Mouse (Mus musculus): ENCODE measurements around the gene Ezh1. TPM values are rescaled to one million over a fixed set of nuclear protein-coding genes. Genes with fewer than 3 reads are reported as not detected.
"Not testable (repeated sequence)": the region's sequence is repeated elsewhere in the genome, so short reads cannot be mapped to it uniquely, and the experiment has no call there.

The Ezh1 gene
- polyA plus RNA-seq, 1 experiment: 44.8 TPM

- TF ChIP-seq CTCF (conservative IDR thresholded peaks at IDR 0.05; ENCODE audit: insufficient read depth, insufficient read length, low read depth, low read length) (no peak), POLR2A (IDR thresholded peaks at IDR 0.05; ENCODE audit: low read depth, low read length) (no peak)
- Histone ChIP-seq H3K4me3 (ENCODE audit: insufficient read depth, low read depth, low read length) (no peak overlapping the region), H3K27ac (ENCODE audit: insufficient read depth, low read depth, low read length) (no peak overlapping the region), H3K4me1 (ENCODE audit: control insufficient read depth, insufficient read depth, low read length) (no peaks in the 10 kb centered on the region), H3K27me3 (replicated peaks; ENCODE audit: control insufficient read depth, insufficient read depth, low read length) (no peaks in the 10 kb centered on the region), H3K36me3 (ENCODE audit: control insufficient read depth, insufficient read depth, low read length) (peaks cover 4% of the 10 kb centered on the region; the same call in 1 of the 2 replicates)
- DNase-seq: peak; percentile 83
- 66% methylated on average over 49 of the region's 49 CpGs for WGBS
Measured at GRCm38 (mm10) chr11:101163476-101164350, 62.5 kb downstream of the Ezh1 start.

- Histone ChIP-seq H3K4me3 (ENCODE audit: insufficient read depth, low read depth, low read length) (no peak overlapping the region), H3K36me3 (ENCODE audit: control insufficient read depth, insufficient read depth, low read length) (peaks cover 4% of the 10 kb centered on the region; the same call in 1 of the 2 replicates), H3K27me3 (replicated peaks; ENCODE audit: control insufficient read depth, insufficient read depth, low read length) (no peaks in the 10 kb centered on the region), H3K4me1 (ENCODE audit: control insufficient read depth, insufficient read depth, low read length) (no peaks in the 10 kb centered on the region), H3K27ac (ENCODE audit: insufficient read depth, low read depth, low read length) (no peak overlapping the region)
- 49% methylated on average over 5 of the region's 5 CpGs for WGBS
- DNase-seq: peak; percentile 86
- TF ChIP-seq CTCF (conservative IDR thresholded peaks at IDR 0.05; ENCODE audit: insufficient read depth, insufficient read length, low read depth, low read length): no peak
- no peak for TF ChIP-seq POLR2A (IDR thresholded peaks at IDR 0.05; ENCODE audit: low read depth, low read length)
Measured at GRCm38 (mm10) chr11:101162772-101163171, 63.5 kb downstream of the Ezh1 start.

GRCm38 (mm10) chr11:101162301-101162700 is 64.0 kb downstream of the Ezh1 start:
- H3K27ac ChIP-seq (ENCODE audit: insufficient read depth, low read depth, low read length): no peak overlapping the region
- peaks cover 4% of the 10 kb centered on the region; the same call in 1 of the 2 replicates for H3K36me3 ChIP-seq (ENCODE audit: control insufficient read depth, insufficient read depth, low read length)
- DNase-seq: peak; percentile 17

GRCm38 (mm10) chr11:101161551-101161950 is 64.7 kb downstream of the Ezh1 start:
- Histone ChIP-seq H3K4me3 (ENCODE audit: insufficient read depth, low read depth, low read length) (no peak overlapping the region), H3K27ac (ENCODE audit: insufficient read depth, low read depth, low read length) (no peak overlapping the region), H3K4me1 (ENCODE audit: control insufficient read depth, insufficient read depth, low read length) (no peaks in the 10 kb centered on the region), H3K27me3 (replicated peaks; ENCODE audit: control insufficient read depth, insufficient read depth, low read length) (no peaks in the 10 kb centered on the region), H3K36me3 (ENCODE audit: control insufficient read depth, insufficient read depth, low read length) (peaks cover 4% of the 10 kb centered on the region; the same call in 1 of the 2 replicates)
- DNase-seq: no peak
- TF ChIP-seq CTCF (conservative IDR thresholded peaks at IDR 0.05; ENCODE audit: insufficient read depth, insufficient read length, low read depth, low read length) (no peak), POLR2A (IDR thresholded peaks at IDR 0.05; ENCODE audit: low read depth, low read length) (no peak)
- 94% methylated on average over 15 of the region's 15 CpGs for WGBS

More at GRCm38 (mm10) chr11:101162301-101162700, 64.0 kb downstream of the Ezh1 start:
- H3K4me1 ChIP-seq (ENCODE audit: control insufficient read depth, insufficient read depth, low read length): no peaks in the 10 kb centered on the region
- no peaks in the 10 kb centered on the region for H3K27me3 ChIP-seq (replicated peaks; ENCODE audit: control insufficient read depth, insufficient read depth, low read length)
- H3K4me3 ChIP-seq (ENCODE audit: insufficient read depth, low read depth, low read length): no peak overlapping the region
- 62% methylated on average over 5 of the region's 5 CpGs for WGBS
- no peak for TF ChIP-seq POLR2A (IDR thresholded peaks at IDR 0.05; ENCODE audit: low read depth, low read length)
- TF ChIP-seq CTCF (conservative IDR thresholded peaks at IDR 0.05; ENCODE audit: insufficient read depth, insufficient read length, low read depth, low read length): no peak

GRCm38 (mm10) chr11:101160981-101161505 is 65.2 kb downstream of the Ezh1 start:
- H3K27ac ChIP-seq (ENCODE audit: insufficient read depth, low read depth, low read length); H3K36me3 ChIP-seq (ENCODE audit: control insufficient read depth, insufficient read depth, low read length); H3K4me3 ChIP-seq (ENCODE audit: insufficient read depth, low read depth, low read length); H3K27me3 ChIP-seq (replicated peaks; ENCODE audit: control insufficient read depth, insufficient read depth, low read length); H3K4me1 ChIP-seq (ENCODE audit: control insufficient read depth, insufficient read depth, low read length); DNase-seq: not testable (repeated sequence)
- 80% methylated on average over 8 of the region's 8 CpGs for WGBS

GRCm38 (mm10) chr11:101160151-101160550 is 66.1 kb downstream of the Ezh1 start:
- not testable (repeated sequence) for H3K27me3 ChIP-seq (replicated peaks; ENCODE audit: control insufficient read depth, insufficient read depth, low read length); H3K36me3 ChIP-seq (ENCODE audit: control insufficient read depth, insufficient read depth, low read length); H3K4me1 ChIP-seq (ENCODE audit: control insufficient read depth, insufficient read depth, low read length); DNase-seq; H3K4me3 ChIP-seq (ENCODE audit: insufficient read depth, low read depth, low read length); H3K27ac ChIP-seq (ENCODE audit: insufficient read depth, low read depth, low read length)
- 81% methylated on average over 10 of the region's 10 CpGs for WGBS

- TF ChIP-seq POLR2A (IDR thresholded peaks at IDR 0.05; ENCODE audit: low read depth, low read length): no peak
- no peak for TF ChIP-seq CTCF (conservative IDR thresholded peaks at IDR 0.05; ENCODE audit: insufficient read depth, insufficient read length, low read depth, low read length)
- no peaks in the 10 kb centered on the region for H3K36me3 ChIP-seq (ENCODE audit: control insufficient read depth, insufficient read depth, low read length)
- H3K27me3 ChIP-seq (replicated peaks; ENCODE audit: control insufficient read depth, insufficient read depth, low read length): no peaks in the 10 kb centered on the region
- peak; percentile 64 for DNase-seq
- H3K27ac ChIP-seq (ENCODE audit: insufficient read depth, low read depth, low read length): no peak within 1 kb of the TSS
- WGBS: 5% methylated on average over 36 of the region's 36 CpGs
- 0 out of 2 replicates have a peak, but pooled peaks cover 3% of the 10 kb centered on the region for H3K4me1 ChIP-seq (ENCODE audit: control insufficient read depth, insufficient read depth, low read length)
- H3K4me3 ChIP-seq (ENCODE audit: insufficient read depth, low read depth, low read length): peak within 1 kb of the TSS; percentile 32; the same call in 1 of the 2 replicates
Measured at GRCm38 (mm10) chr11:101155728-101156371, 70.4 kb downstream of the Ezh1 start, which contains the start of gene Tubg2. Gene Tubg2, plus strand, starts transcription at chr11:101155907.
